Mouse (Mus musculus): ENCODE results near the gene Rnf144a. TPM values are rescaled to one million over a fixed set of nuclear protein-coding genes. Genes with fewer than 3 reads are reported as not detected.

The Rnf144a gene
- polyA plus RNA-seq (2012; rRNA removed): 12.0 and 14.6 TPM in 2 replicates

- Histone ChIP-seq H3K4me1 (replicated peaks; ENCODE audit: control insufficient read depth, insufficient read depth, low read length) (peaks cover 8% of the 10 kb centered on the region), H3K27ac (ENCODE audit: control insufficient read depth, insufficient read depth, low read length) (no peak within 1 kb of the TSS), H3K36me3 (ENCODE audit: control insufficient read depth, insufficient read depth, low read length) (no peaks in the 10 kb centered on the region), H3K27me3 (ENCODE audit: control insufficient read depth, insufficient read depth, low read length) (no peaks in the 10 kb centered on the region), H3K4me3 (ENCODE audit: control insufficient read depth, insufficient read depth, low read length) (peak within 1 kb of the TSS; percentile 86)
- peak; percentile 92 for DNase-seq
- WGBS: 1% methylated on average over 45 of the region's 45 CpGs
- peak; percentile 97 for TF ChIP-seq CTCF (IDR thresholded peaks at IDR 0.05; ENCODE audit: borderline replicate concordance, control insufficient read depth, extremely low read depth, insufficient read depth, low read length, poor library complexity)
- peak; percentile 62; the same call in 1 of the 2 replicates for TF ChIP-seq POLR2A (IDR thresholded peaks at IDR 0.05; ENCODE audit: control insufficient read depth, extremely low read depth, insufficient read depth, low read length, poor library complexity)
Observed at GRCm38 (mm10) chr12:26415104-26415771, at the start of gene Rnf144a. Rnf144a (minus strand) TSS chr12:26415254.

DNA sequence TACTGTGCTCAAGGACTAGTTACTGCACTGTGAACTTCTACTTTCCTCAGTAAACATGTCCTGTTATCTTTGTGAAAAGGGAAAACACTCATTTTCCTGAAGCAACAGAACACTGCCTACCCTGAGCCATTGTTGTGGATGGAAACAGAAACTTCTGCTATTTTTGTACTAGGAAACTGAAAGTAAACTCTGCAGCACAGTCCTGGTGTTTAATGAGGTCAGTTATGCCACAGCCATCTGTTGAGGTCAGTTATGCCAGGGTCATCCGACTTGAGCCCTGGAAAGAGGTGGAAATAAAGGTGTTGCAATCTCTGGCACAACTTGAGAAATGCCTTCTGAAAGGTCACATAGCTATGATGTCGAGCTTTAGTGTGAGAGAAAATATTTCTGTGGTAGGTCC lies 45.0 kb upstream of the Rnf144a start:
- DNase-seq: no peak
- H3K4me3 ChIP-seq (ENCODE audit: control insufficient read depth, insufficient read depth, low read length): no peak overlapping the region
- TF ChIP-seq POLR2A (IDR thresholded peaks at IDR 0.05; ENCODE audit: control insufficient read depth, extremely low read depth, insufficient read depth, low read length, poor library complexity) (no peak), CTCF (IDR thresholded peaks at IDR 0.05; ENCODE audit: borderline replicate concordance, control insufficient read depth, extremely low read depth, insufficient read depth, low read length, poor library complexity) (no peak)

DNA sequence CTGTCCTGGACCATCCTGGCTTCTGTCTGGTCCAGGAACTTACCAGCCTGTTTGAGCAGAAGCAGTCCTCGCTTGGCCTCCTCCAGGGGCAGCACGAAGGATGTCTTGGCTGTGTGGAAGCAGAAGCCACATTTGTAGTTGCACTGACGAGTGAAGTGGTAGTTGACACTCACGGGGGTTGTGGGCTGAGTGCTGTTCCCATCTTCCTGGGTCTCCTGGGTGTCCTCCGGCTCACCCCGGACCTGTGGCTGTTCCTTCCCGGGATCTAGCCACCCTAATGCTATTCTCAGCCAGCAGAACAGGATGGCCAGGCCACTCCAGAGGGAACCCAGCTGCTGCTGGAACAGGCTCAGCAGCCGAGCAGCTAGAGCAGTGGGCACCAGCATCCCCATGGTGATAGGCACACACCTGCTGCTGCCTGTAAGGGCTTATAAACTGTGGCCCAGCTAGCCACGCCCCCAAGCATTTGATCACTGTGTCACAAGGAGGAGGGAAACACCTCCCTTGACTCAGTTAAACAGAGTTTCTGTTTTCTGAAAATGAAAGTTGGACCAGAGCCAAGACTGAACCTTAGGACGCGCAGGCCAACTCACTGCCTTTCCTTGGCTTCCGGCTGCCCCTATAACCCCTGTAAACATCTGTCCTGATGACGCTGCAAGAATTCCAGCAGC lies 41.1 kb upstream of the Rnf144a start, which contains the start of gene Rsad2:
Gene Rsad2, minus strand, starts transcription at position 425 of the 671 bp plus-strand sequence.
- H3K27ac ChIP-seq (ENCODE audit: control insufficient read depth, insufficient read depth, low read length): peak within 1 kb of the TSS; percentile 9; the same call in 1 of the 2 replicates
- H3K4me3 ChIP-seq (ENCODE audit: control insufficient read depth, insufficient read depth, low read length): peak within 1 kb of the TSS; percentile 15
- 13% methylated on average over 13 of the region's 13 CpGs for WGBS
- no peaks in the 10 kb centered on the region for H3K36me3 ChIP-seq (ENCODE audit: control insufficient read depth, insufficient read depth, low read length)
- peaks cover 16% of the 10 kb centered on the region for H3K4me1 ChIP-seq (replicated peaks; ENCODE audit: control insufficient read depth, insufficient read depth, low read length)
- TF ChIP-seq CTCF (IDR thresholded peaks at IDR 0.05; ENCODE audit: borderline replicate concordance, control insufficient read depth, extremely low read depth, insufficient read depth, low read length, poor library complexity) (no peak), POLR2A (IDR thresholded peaks at IDR 0.05; ENCODE audit: control insufficient read depth, extremely low read depth, insufficient read depth, low read length, poor library complexity) (no peak)
- DNase-seq: peak; percentile 86
- no peaks in the 10 kb centered on the region for H3K27me3 ChIP-seq (ENCODE audit: control insufficient read depth, insufficient read depth, low read length)

More for the DNA sequence above, 45.0 kb upstream of the Rnf144a start:
- no peaks in the 10 kb centered on the region for H3K27me3 ChIP-seq (ENCODE audit: control insufficient read depth, insufficient read depth, low read length)
- 12% methylated on average over 2 of the region's 2 CpGs for WGBS
- no peak overlapping the region for H3K27ac ChIP-seq (ENCODE audit: control insufficient read depth, insufficient read depth, low read length)
- H3K36me3 ChIP-seq (ENCODE audit: control insufficient read depth, insufficient read depth, low read length): no peaks in the 10 kb centered on the region
- H3K4me1 ChIP-seq (replicated peaks; ENCODE audit: control insufficient read depth, insufficient read depth, low read length): peaks cover 13% of the 10 kb centered on the region

DNA sequence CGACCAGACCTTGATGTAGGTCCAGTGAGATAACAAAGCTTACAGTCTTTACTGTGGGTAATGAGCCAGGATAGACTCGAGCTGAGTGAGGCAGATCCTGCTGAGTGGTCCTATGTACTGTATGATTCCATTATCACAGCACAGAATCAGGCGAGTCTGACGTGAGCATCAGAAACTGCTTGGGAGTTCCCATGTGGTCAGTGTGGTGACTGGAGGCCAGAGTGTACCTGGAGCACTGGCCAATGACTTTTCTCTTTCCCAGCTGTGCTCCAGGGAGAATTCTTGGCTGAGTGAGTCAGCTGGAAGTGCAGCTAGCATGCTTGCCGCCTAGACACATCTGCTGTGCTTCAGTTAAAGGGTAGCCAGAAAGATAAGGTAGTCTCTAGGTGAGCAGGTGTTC lies 39.6 kb upstream of the Rnf144a start:
- no peak for TF ChIP-seq POLR2A (IDR thresholded peaks at IDR 0.05; ENCODE audit: control insufficient read depth, extremely low read depth, insufficient read depth, low read length, poor library complexity)
- TF ChIP-seq CTCF (IDR thresholded peaks at IDR 0.05; ENCODE audit: borderline replicate concordance, control insufficient read depth, extremely low read depth, insufficient read depth, low read length, poor library complexity): no peak
- Histone ChIP-seq H3K27ac (ENCODE audit: control insufficient read depth, insufficient read depth, low read length) (no peak overlapping the region), H3K36me3 (ENCODE audit: control insufficient read depth, insufficient read depth, low read length) (no peaks in the 10 kb centered on the region), H3K27me3 (ENCODE audit: control insufficient read depth, insufficient read depth, low read length) (no peaks in the 10 kb centered on the region), H3K4me3 (ENCODE audit: control insufficient read depth, insufficient read depth, low read length) (no peak overlapping the region), H3K4me1 (replicated peaks; ENCODE audit: control insufficient read depth, insufficient read depth, low read length) (peaks cover 13% of the 10 kb centered on the region)
- no peak for DNase-seq
- 70% methylated on average over 5 of the region's 5 CpGs for WGBS

GRCm38 (mm10) chr12:26452951-26453350 lies 37.9 kb upstream of the Rnf144a start:
- H3K27ac ChIP-seq (ENCODE audit: control insufficient read depth, insufficient read depth, low read length): no peak overlapping the region
- WGBS: 29% methylated on average over 4 of the region's 4 CpGs

DNA sequence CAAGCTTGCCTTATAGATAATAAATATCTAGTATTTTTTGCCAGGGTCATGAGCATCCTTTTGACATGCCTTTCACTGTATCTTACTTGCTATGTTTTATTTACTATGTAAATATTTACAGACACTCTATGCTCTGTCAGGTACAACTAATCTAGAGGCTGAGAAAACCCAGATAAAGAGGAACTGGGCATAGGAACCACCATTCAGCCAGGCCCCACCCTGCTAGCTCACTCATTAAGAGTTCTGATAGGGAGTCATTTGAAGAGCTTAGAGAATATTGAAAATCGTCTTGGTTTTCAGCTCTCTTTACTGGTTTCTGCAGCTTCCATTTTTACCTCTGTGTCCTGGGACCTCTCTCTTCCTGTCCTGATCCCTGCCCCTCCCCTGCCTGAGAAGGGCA lies 36.1 kb upstream of the Rnf144a start:
- Histone ChIP-seq H3K27ac (ENCODE audit: control insufficient read depth, insufficient read depth, low read length) (no peak overlapping the region), H3K27me3 (ENCODE audit: control insufficient read depth, insufficient read depth, low read length) (no peaks in the 10 kb centered on the region), H3K36me3 (ENCODE audit: control insufficient read depth, insufficient read depth, low read length) (no peaks in the 10 kb centered on the region), H3K4me1 (replicated peaks; ENCODE audit: control insufficient read depth, insufficient read depth, low read length) (peaks cover 8% of the 10 kb centered on the region), H3K4me3 (ENCODE audit: control insufficient read depth, insufficient read depth, low read length) (no peak overlapping the region)
- DNase-seq: no peak
- TF ChIP-seq CTCF (IDR thresholded peaks at IDR 0.05; ENCODE audit: borderline replicate concordance, control insufficient read depth, extremely low read depth, insufficient read depth, low read length, poor library complexity) (no peak), POLR2A (IDR thresholded peaks at IDR 0.05; ENCODE audit: control insufficient read depth, extremely low read depth, insufficient read depth, low read length, poor library complexity) (no peak)
- WGBS: 21% methylated on average over 1 of the region's 1 CpGs

More at GRCm38 (mm10) chr12:26452951-26453350, 37.9 kb upstream of the Rnf144a start:
- Histone ChIP-seq H3K4me1 (replicated peaks; ENCODE audit: control insufficient read depth, insufficient read depth, low read length) (peaks cover 12% of the 10 kb centered on the region), H3K4me3 (ENCODE audit: control insufficient read depth, insufficient read depth, low read length) (no peak overlapping the region), H3K27me3 (ENCODE audit: control insufficient read depth, insufficient read depth, low read length) (no peaks in the 10 kb centered on the region), H3K36me3 (ENCODE audit: control insufficient read depth, insufficient read depth, low read length) (no peaks in the 10 kb centered on the region)
- no peak for TF ChIP-seq CTCF (IDR thresholded peaks at IDR 0.05; ENCODE audit: borderline replicate concordance, control insufficient read depth, extremely low read depth, insufficient read depth, low read length, poor library complexity)
- no peak for TF ChIP-seq POLR2A (IDR thresholded peaks at IDR 0.05; ENCODE audit: control insufficient read depth, extremely low read depth, insufficient read depth, low read length, poor library complexity)
- DNase-seq: no peak
